Mouse (Mus musculus) hindbrain, embryonic 13.5 days (tissue): ENCODE results near the gene Ring1. TPM values are rescaled to one million over a fixed set of nuclear protein-coding genes. Genes with fewer than 3 reads are reported as not detected.
"Not testable (repeated sequence)": the region's sequence is repeated elsewhere in the genome, so short reads cannot be mapped to it uniquely, and the experiment has no call there.

Experiments used
- ATAC-seq: fragments of 200-750 bp; cut with Nextera tagmentation; 2 replicates; pipeline ENCODE4 v1.8.0; 2017; ENCODE audit warnings: moderate TSS enrichment; ENCODE audit not compliant: low FRiP score
- H3K27ac ChIP-seq: fragments of 300-500 bp; sonication (generic); 2 replicates; pipeline ENCODE4 v1.5.1; 2015; ENCODE audit warnings: inconsistent platforms, mild to moderate bottlenecking, moderate library complexity
- H3K27me3 ChIP-seq: fragments of 300-500 bp; sonication (generic); 2 replicates; pipeline ENCODE4 v1.6.1; 2015; ENCODE audit warnings: mild to moderate bottlenecking, inconsistent platforms
- H3K36me3 ChIP-seq: fragments of 300-500 bp; sonication (generic); 2 replicates; pipeline ENCODE4 v1.6.1; 2015; ENCODE audit warnings: mild to moderate bottlenecking, inconsistent platforms
- H3K4me1 ChIP-seq: fragments of 300-500 bp; sonication (generic); replicated peaks from 2 replicates; pipeline ENCODE4 v1.6.1; 2015; ENCODE audit warnings: inconsistent platforms
- H3K4me2 ChIP-seq: fragments of 300-500 bp; sonication (generic); 2 replicates; pipeline ENCODE4 v1.6.1; 2015; ENCODE audit warnings: inconsistent platforms, mild to moderate bottlenecking, moderate library complexity
- H3K4me3 ChIP-seq: fragments of 300-500 bp; sonication (generic); 2 replicates; pipeline ENCODE4 v1.5.1; 2015; ENCODE audit warnings: mild to moderate bottlenecking, inconsistent platforms
- H3K9ac ChIP-seq: fragments of 300-500 bp; sonication (generic); 2 replicates; pipeline ENCODE4 v1.6.1; 2015; ENCODE audit warnings: mild to moderate bottlenecking, inconsistent platforms
- H3K9me3 ChIP-seq: fragments of 300-500 bp; sonication (generic); 2 replicates; pipeline ENCODE4 v1.6.1; 2016; ENCODE audit warnings: inconsistent platforms
- WGBS: fragments of 180-500 bp; shearing (Covaris S2); methylation state at CpG from one replicate; pipeline ENCODE4 v1.1.7; 2015; 5-methylcytosine and 5-hydroxymethylcytosine counted together
- polyA plus RNA-seq: library from polyadenylated mRNA; unstranded; fragments of >200 nt; fragmentation: Nextera tagmentation; extraction: Ambion mirVana; gene quantifications from 2 replicates; pipeline ENCODE4 v1.2.1, GENCODE M21; 2015

Ring1 gene
- polyA plus RNA-seq, 1 experiment from 2014 or later: 21.5 TPM

- ATAC-seq: no peak
- Histone ChIP-seq H3K27ac (no peak overlapping the region), H3K9me3 (no peaks in the 10 kb centered on the region), H3K4me2 (no peak overlapping the region), H3K36me3 (no peaks in the 10 kb centered on the region), H3K9ac (no peak overlapping the region), H3K4me1 (peaks cover 15% of the 10 kb centered on the region), H3K27me3 (peaks cover 40% of the 10 kb centered on the region), H3K4me3 (no peak overlapping the region)
- 3% methylated on average over 5 of the region's 5 CpGs for WGBS
These were observed 21.1 kb downstream of the Ring1 start for GRCm38 (mm10) chr17:34003426-34003825.

- H3K36me3 ChIP-seq, ATAC-seq, H3K9me3 ChIP-seq, H3K9ac ChIP-seq, H3K27ac ChIP-seq, H3K4me2 ChIP-seq, H3K4me3 ChIP-seq: not testable (repeated sequence)
- Histone ChIP-seq H3K27me3 (peaks cover 49% of the 10 kb centered on the region), H3K4me1 (peaks cover 15% of the 10 kb centered on the region)
- 65% methylated on average over 2 of the region's 2 CpGs for WGBS
These were observed 23.7 kb downstream of the Ring1 start for GRCm38 (mm10) chr17:34000796-34001195.

DNA sequence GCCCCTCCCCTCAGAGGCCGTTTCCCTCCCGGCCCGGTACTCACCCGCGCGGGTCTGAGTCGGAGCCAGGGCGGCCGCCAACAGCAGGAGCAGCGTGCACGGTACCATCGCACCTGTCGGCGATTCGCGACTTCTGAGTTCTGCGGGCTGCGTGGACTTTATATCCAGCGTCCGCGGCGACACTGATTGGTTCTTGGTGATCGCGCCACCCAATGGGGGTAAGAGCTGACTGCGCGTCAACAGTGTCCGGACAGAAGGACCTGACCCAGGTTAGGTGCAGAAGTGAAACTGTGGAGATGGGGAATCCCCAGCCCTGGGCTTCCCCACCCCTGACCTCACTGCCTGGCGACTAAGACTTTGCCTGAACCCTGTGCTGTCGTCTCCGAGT lies 24.3 kb downstream of the Ring1 start, which contains the start of gene H2-K1:
H2-K1 (minus strand) TSS at position 198 of the 388 bp plus-strand sequence.
- peak within 1 kb of the TSS; percentile 93 for H3K4me2 ChIP-seq
- H3K27ac ChIP-seq: no peak within 1 kb of the TSS
- no peaks in the 10 kb centered on the region for H3K36me3 ChIP-seq
- under 1% methylated on average over 23 of the region's 30 CpGs for WGBS
- H3K4me1 ChIP-seq: peaks cover 15% of the 10 kb centered on the region
- H3K27me3 ChIP-seq: peaks cover 49% of the 10 kb centered on the region
- peak within 1 kb of the TSS; percentile 69 for H3K9ac ChIP-seq
- H3K4me3 ChIP-seq: peak within 1 kb of the TSS; percentile 52
- peak; percentile 72 for ATAC-seq
- no peaks in the 10 kb centered on the region for H3K9me3 ChIP-seq

GRCm38 (mm10) chr17:33999341-34000149 lies 24.9 kb downstream of the Ring1 start:
- H3K9ac ChIP-seq: peak overlapping the region; percentile 69
- peak; percentile 69; the same call in 1 of the 2 replicates for ATAC-seq
- peak overlapping the region; percentile 52 for H3K4me3 ChIP-seq
- peaks cover 15% of the 10 kb centered on the region for H3K4me1 ChIP-seq
- no peaks in the 10 kb centered on the region for H3K36me3 ChIP-seq
- H3K4me2 ChIP-seq: peak overlapping the region; percentile 93
- H3K9me3 ChIP-seq: no peaks in the 10 kb centered on the region
- 3% methylated on average over 76 of the region's 87 CpGs for WGBS
- H3K27me3 ChIP-seq: peaks cover 49% of the 10 kb centered on the region
- H3K27ac ChIP-seq: no peak overlapping the region

- Histone ChIP-seq H3K4me1 (peaks cover 15% of the 10 kb centered on the region), H3K27me3 (peaks cover 49% of the 10 kb centered on the region)
- H3K4me2 ChIP-seq, ATAC-seq, H3K9ac ChIP-seq, H3K9me3 ChIP-seq, H3K27ac ChIP-seq, H3K4me3 ChIP-seq, H3K36me3 ChIP-seq: not testable (repeated sequence)
- WGBS: 69% methylated on average over 5 of the region's 5 CpGs
These were observed 25.8 kb downstream of the Ring1 start for GRCm38 (mm10) chr17:33998697-33999096.

DNA sequence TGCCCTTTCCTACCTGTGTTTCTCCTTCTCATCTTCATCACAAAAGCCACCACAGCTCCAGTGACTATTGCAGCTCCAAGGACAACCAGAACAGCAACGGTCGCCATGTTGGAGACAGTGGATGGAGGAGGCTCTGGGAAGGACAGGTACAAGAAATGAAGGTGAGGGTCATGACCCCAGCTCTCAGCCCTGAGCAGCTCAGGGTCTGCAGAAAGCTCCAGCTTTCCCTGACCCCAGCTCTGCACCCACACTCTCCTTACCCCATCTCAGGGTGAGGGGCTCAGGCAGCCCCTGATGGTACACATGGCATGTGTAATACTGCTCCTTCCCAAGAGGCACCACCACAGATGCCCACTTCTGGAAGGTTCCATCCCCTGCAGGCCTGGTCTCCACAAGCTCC lies 27.5 kb downstream of the Ring1 start:
- H3K9ac ChIP-seq, H3K36me3 ChIP-seq: not testable (repeated sequence)
- WGBS: 88% methylated on average over 2 of the region's 2 CpGs

DNA sequence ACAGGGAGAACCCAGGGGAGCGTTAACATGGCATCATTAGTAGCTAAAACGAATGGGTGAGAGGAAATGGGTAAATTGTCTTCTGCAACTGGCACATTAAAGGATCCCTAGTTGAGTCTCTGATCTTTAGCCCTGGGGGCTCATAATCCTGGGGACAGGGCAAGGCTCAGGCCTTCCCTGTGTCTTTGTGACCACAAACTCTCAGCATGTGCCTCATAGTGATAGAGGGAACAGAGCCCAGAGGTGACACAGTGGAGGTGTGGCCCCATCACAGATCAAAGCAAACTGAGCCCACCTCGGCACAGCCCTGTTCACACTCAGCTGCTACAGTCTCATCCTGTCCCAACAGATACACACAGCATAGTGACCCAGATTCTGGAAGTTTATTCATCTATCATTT lies 28.8 kb downstream of the Ring1 start:
- H3K4me2 ChIP-seq: no peak overlapping the region
- WGBS: 73% methylated on average over 3 of the region's 3 CpGs
- H3K9me3 ChIP-seq: no peaks in the 10 kb centered on the region
- no peak overlapping the region for H3K9ac ChIP-seq
- no peak overlapping the region for H3K27ac ChIP-seq
- peaks cover 15% of the 10 kb centered on the region for H3K4me1 ChIP-seq
- H3K4me3 ChIP-seq: no peak overlapping the region
- H3K36me3 ChIP-seq: no peaks in the 10 kb centered on the region
- no peak for ATAC-seq
- H3K27me3 ChIP-seq: peaks cover 31% of the 10 kb centered on the region

More for the DNA sequence above, 27.5 kb downstream of the Ring1 start:
- not testable (repeated sequence) for H3K9me3 ChIP-seq, ATAC-seq, H3K4me3 ChIP-seq, H3K4me2 ChIP-seq, H3K27ac ChIP-seq
- peaks cover 45% of the 10 kb centered on the region for H3K27me3 ChIP-seq
- peaks cover 15% of the 10 kb centered on the region for H3K4me1 ChIP-seq

DNA sequence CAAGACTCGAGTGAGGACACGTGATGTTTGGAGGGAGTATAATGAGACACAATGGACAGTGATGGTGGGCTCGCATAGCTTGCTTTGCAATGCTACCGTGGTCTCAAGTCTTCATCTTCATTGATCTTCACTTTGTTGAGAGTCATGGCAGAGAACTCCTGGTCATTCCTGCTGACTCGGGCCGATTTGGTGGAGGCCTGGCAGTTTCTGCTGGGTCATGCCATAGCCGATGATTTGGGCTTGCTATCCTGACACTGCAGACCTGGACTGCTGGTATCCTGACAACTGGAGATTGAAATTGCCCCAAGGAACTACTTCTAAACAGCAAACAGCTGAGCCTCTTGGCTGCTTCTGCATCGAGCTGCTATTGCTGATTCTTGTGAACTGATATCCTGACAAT lies 29.5 kb downstream of the Ring1 start:
- WGBS: 87% methylated on average over 8 of the region's 8 CpGs
- Histone ChIP-seq H3K9me3 (no peaks in the 10 kb centered on the region), H3K4me1 (peaks cover 9% of the 10 kb centered on the region), H3K4me2 (no peak overlapping the region), H3K27me3 (peaks cover 24% of the 10 kb centered on the region), H3K9ac (no peak overlapping the region), H3K27ac (no peak overlapping the region), H3K4me3 (no peak overlapping the region), H3K36me3 (no peaks in the 10 kb centered on the region)
- no peak for ATAC-seq

GRCm38 (mm10) chr17:33991788-33992664 lies 32.5 kb downstream of the Ring1 start:
- Histone ChIP-seq H3K4me3 (no peak overlapping the region), H3K4me1 (no peaks in the 10 kb centered on the region), H3K27ac (0 out of 2 replicates have a peak overlapping the region, but pooled peaks have one; percentile 8), H3K9ac (no peak overlapping the region), H3K27me3 (peaks cover 10% of the 10 kb centered on the region; the same call in 1 of the 2 replicates), H3K9me3 (no peaks in the 10 kb centered on the region), H3K36me3 (no peaks in the 10 kb centered on the region), H3K4me2 (no peak overlapping the region)
- WGBS: 30% methylated on average over 10 of the region's 10 CpGs
- ATAC-seq: no peak

DNA sequence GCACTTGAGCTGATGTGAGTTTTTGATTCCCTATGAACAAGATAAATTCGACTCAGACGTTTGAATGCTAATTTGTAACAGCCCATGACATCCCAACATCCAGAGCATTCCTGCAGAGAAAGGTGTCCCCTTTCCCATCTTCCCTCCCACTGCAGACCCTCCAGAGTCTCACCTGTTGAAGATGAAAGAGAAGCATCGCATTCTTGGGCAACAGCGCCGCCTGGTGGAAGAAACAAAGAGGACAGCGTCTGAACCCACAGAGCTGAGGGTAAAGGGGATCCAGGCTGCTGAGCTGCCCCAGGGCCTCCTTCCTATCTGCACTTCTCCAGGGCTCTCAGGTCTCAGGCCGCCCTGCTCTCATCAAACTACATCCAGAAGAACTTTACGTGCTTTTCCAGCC lies 42.3 kb downstream of the Ring1 start:
- Histone ChIP-seq H3K27me3 (peaks cover 35% of the 10 kb centered on the region), H3K4me2 (peak overlapping the region; percentile 58), H3K9ac (0 out of 2 replicates have a peak overlapping the region, but pooled peaks have one; percentile 71), H3K4me3 (peak overlapping the region; percentile 52), H3K27ac (peak overlapping the region; percentile 93), H3K4me1 (peaks cover 28% of the 10 kb centered on the region)
- 7% methylated on average over 8 of the region's 8 CpGs for WGBS
- not testable (repeated sequence) for H3K36me3 ChIP-seq, ATAC-seq, H3K9me3 ChIP-seq

- WGBS: 1% methylated on average over 27 of the region's 27 CpGs
- Histone ChIP-seq H3K4me2 (peak overlapping the region; percentile 58), H3K9ac (peak overlapping the region; percentile 71), H3K27me3 (peaks cover 43% of the 10 kb centered on the region), H3K4me1 (peaks cover 28% of the 10 kb centered on the region), H3K4me3 (peak overlapping the region; percentile 52), H3K27ac (peak overlapping the region; percentile 93)
- not testable (repeated sequence) for H3K9me3 ChIP-seq, H3K36me3 ChIP-seq
- peak; percentile 96 for ATAC-seq
These were observed 43.1 kb downstream of the Ring1 start for GRCm38 (mm10) chr17:33981192-33981909.
